Mouse (Mus musculus): ENCODE data around the gene Npb. TPM values are rescaled to one million over a fixed set of nuclear protein-coding genes. Genes with fewer than 3 reads are reported as not detected.

Gene Npb
- polyA plus RNA-seq, 1 experiment from 2014 or later: 20.9 TPM

GRCm38 (mm10) chr11:120625152-120625775 is 17.0 kb downstream of the Npb start, which contains the start of gene Sirt7:
Gene Sirt7, minus strand, starts transcription at chr11:120625240.
- H3K9ac ChIP-seq (ENCODE audit: low read length): peak within 1 kb of the TSS; percentile 81
- H3K4me3 ChIP-seq (ENCODE audit: low read depth, low read length): peak within 1 kb of the TSS; percentile 91
- no peak for TF ChIP-seq EP300 (optimal IDR thresholded peaks at IDR 0.05)
- no peak for TF ChIP-seq CTCF (IDR thresholded peaks at IDR 0.05; ENCODE audit: low read depth)
- no peaks in the 10 kb centered on the region for H3K27me3 ChIP-seq (ENCODE audit: control insufficient read depth, insufficient read depth, low read length)
- H3K9me3 ChIP-seq (ENCODE audit: control insufficient read depth, low read length): no peaks in the 10 kb centered on the region
- H3K4me1 ChIP-seq (replicated peaks; ENCODE audit: control insufficient read depth, insufficient read depth): peaks cover 4% of the 10 kb centered on the region
- ATAC-seq (ENCODE audit: low FRiP score, low TSS enrichment) (0 out of 2 replicates have a peak, but pooled peaks have one; percentile 3), DNase-seq (ENCODE audit: low spot score) (no peak)
- peak within 1 kb of the TSS; percentile 94 for H3K4me2 ChIP-seq (replicated peaks; ENCODE audit: low read depth)
- 10% methylated on average over 5 of the region's 5 CpGs for WGBS
- H3K36me3 ChIP-seq (ENCODE audit: control insufficient read depth, insufficient read depth, low read length): peaks cover 9% of the 10 kb centered on the region
- H3K27ac ChIP-seq (replicated peaks): peak within 1 kb of the TSS; percentile 92

GRCm38 (mm10) chr11:120626785-120627467 is 18.6 kb downstream of the Npb start:
- Histone ChIP-seq H3K4me2 (replicated peaks; ENCODE audit: low read depth) (no peak overlapping the region), H3K36me3 (ENCODE audit: control insufficient read depth, insufficient read depth, low read length) (no peaks in the 10 kb centered on the region; the same call in none of the 2 replicates), H3K9ac (ENCODE audit: low read length) (no peak overlapping the region), H3K4me3 (ENCODE audit: low read depth, low read length) (no peak overlapping the region), H3K4me1 (replicated peaks; ENCODE audit: control insufficient read depth, insufficient read depth) (peaks cover 9% of the 10 kb centered on the region), H3K27ac (replicated peaks) (peak overlapping the region; percentile 58; the same call in 1 of the 2 replicates), H3K27me3 (ENCODE audit: control insufficient read depth, insufficient read depth, low read length) (no peaks in the 10 kb centered on the region), H3K9me3 (ENCODE audit: control insufficient read depth, low read length) (no peaks in the 10 kb centered on the region)
- 83% methylated on average over 11 of the region's 11 CpGs for WGBS
- TF ChIP-seq CTCF (IDR thresholded peaks at IDR 0.05; ENCODE audit: low read depth) (no peak), EP300 (optimal IDR thresholded peaks at IDR 0.05) (no peak)
- DNase-seq (ENCODE audit: low spot score): no peak
- ATAC-seq (ENCODE audit: low FRiP score, low TSS enrichment): no peak

- peak overlapping the region; percentile 40; the same call in 1 of the 2 replicates for H3K27ac ChIP-seq (replicated peaks)
- DNase-seq (ENCODE audit: low spot score) (no peak), ATAC-seq (ENCODE audit: low FRiP score, low TSS enrichment) (no peak)
- H3K9me3 ChIP-seq (ENCODE audit: control insufficient read depth, low read length): no peaks in the 10 kb centered on the region
- H3K4me2 ChIP-seq (replicated peaks; ENCODE audit: low read depth): no peak overlapping the region
- no peak overlapping the region for H3K4me3 ChIP-seq (ENCODE audit: low read depth, low read length)
- 76% methylated on average over 22 of the region's 22 CpGs for WGBS
- H3K27me3 ChIP-seq (ENCODE audit: control insufficient read depth, insufficient read depth, low read length): no peaks in the 10 kb centered on the region
- TF ChIP-seq CTCF (IDR thresholded peaks at IDR 0.05; ENCODE audit: low read depth): no peak
- no peak for TF ChIP-seq EP300 (optimal IDR thresholded peaks at IDR 0.05)
- H3K4me1 ChIP-seq (replicated peaks; ENCODE audit: control insufficient read depth, insufficient read depth): peaks cover 11% of the 10 kb centered on the region
- H3K36me3 ChIP-seq (ENCODE audit: control insufficient read depth, insufficient read depth, low read length): no peaks in the 10 kb centered on the region; the same call in 1 of the 2 replicates
- no peak overlapping the region for H3K9ac ChIP-seq (ENCODE audit: low read length)
Observed at GRCm38 (mm10) chr11:120627468-120628300, 19.4 kb downstream of the Npb start.

GRCm38 (mm10) chr11:120628601-120629340 is 20.5 kb downstream of the Npb start:
- TF ChIP-seq CTCF (IDR thresholded peaks at IDR 0.05; ENCODE audit: low read depth): no peak
- no peak for TF ChIP-seq EP300 (optimal IDR thresholded peaks at IDR 0.05)
- 87% methylated on average over 23 of the region's 23 CpGs for WGBS
- H3K4me2 ChIP-seq (replicated peaks; ENCODE audit: low read depth): no peak overlapping the region

GRCm38 (mm10) chr11:120629341-120629730 is 21.1 kb downstream of the Npb start:
- WGBS: 53% methylated on average over 23 of the region's 23 CpGs
- Histone ChIP-seq H3K27ac (replicated peaks) (peak overlapping the region; percentile 97), H3K27me3 (ENCODE audit: control insufficient read depth, insufficient read depth, low read length) (no peaks in the 10 kb centered on the region), H3K9me3 (ENCODE audit: control insufficient read depth, low read length) (no peaks in the 10 kb centered on the region), H3K9ac (ENCODE audit: low read length) (peak overlapping the region; percentile 51), H3K36me3 (ENCODE audit: control insufficient read depth, insufficient read depth, low read length) (no peaks in the 10 kb centered on the region), H3K4me2 (replicated peaks; ENCODE audit: low read depth) (peak overlapping the region; percentile 82), H3K4me1 (replicated peaks; ENCODE audit: control insufficient read depth, insufficient read depth) (peaks cover 11% of the 10 kb centered on the region), H3K4me3 (ENCODE audit: low read depth, low read length) (peak overlapping the region; percentile 18; the same call in 1 of the 2 replicates)
- no peak for TF ChIP-seq CTCF (IDR thresholded peaks at IDR 0.05; ENCODE audit: low read depth)
- no peak for TF ChIP-seq EP300 (optimal IDR thresholded peaks at IDR 0.05)
- DNase-seq (ENCODE audit: low spot score) (peak; percentile 80), ATAC-seq (ENCODE audit: low FRiP score, low TSS enrichment) (no peak)

More at GRCm38 (mm10) chr11:120628601-120629340, 20.5 kb downstream of the Npb start:
- peaks cover 11% of the 10 kb centered on the region for H3K4me1 ChIP-seq (replicated peaks; ENCODE audit: control insufficient read depth, insufficient read depth)
- H3K27ac ChIP-seq (replicated peaks): no peak overlapping the region
- H3K4me3 ChIP-seq (ENCODE audit: low read depth, low read length): no peak overlapping the region
- H3K36me3 ChIP-seq (ENCODE audit: control insufficient read depth, insufficient read depth, low read length): no peaks in the 10 kb centered on the region
- ATAC-seq (ENCODE audit: low FRiP score, low TSS enrichment) (no peak), DNase-seq (ENCODE audit: low spot score) (peak; percentile 13)
- H3K27me3 ChIP-seq (ENCODE audit: control insufficient read depth, insufficient read depth, low read length): no peaks in the 10 kb centered on the region
- no peaks in the 10 kb centered on the region for H3K9me3 ChIP-seq (ENCODE audit: control insufficient read depth, low read length)
- H3K9ac ChIP-seq (ENCODE audit: low read length): no peak overlapping the region

All from stomach, postnatal 0 days (tissue).